Mouse (Mus musculus): Measurements from ENCODE around the gene Gabpb2.

- TF ChIP-seq CTCF (IDR thresholded peaks at IDR 0.05; ENCODE audit: low read depth, low read length) (no peak), POLR2A (IDR thresholded peaks at IDR 0.05; ENCODE audit: extremely low read depth, insufficient read depth, low read length) (no peak)
Observed at GRCm38 (mm10) chr3:95230495-95231297, 13.0 kb upstream of the Gabpb2 start.

Measured in liver, adult 2 months (tissue).